Mouse (Mus musculus): ENCODE results near the gene Adh4. TPM values are rescaled to one million over a fixed set of nuclear protein-coding genes. Genes with fewer than 3 reads are reported as not detected.
"Not testable (repeated sequence)": the region's sequence is repeated elsewhere in the genome, so short reads cannot be mapped to it uniquely, and the experiment has no call there.

The Adh4 gene
- polyA plus RNA-seq, 1 experiment from 2014 or later: not detected

GRCm38 (mm10) chr3:138448077-138448860 is 33.0 kb downstream of the Adh4 start:
- no peaks in the 10 kb centered on the region for H3K27me3 ChIP-seq
- H3K9me3 ChIP-seq: no peaks in the 10 kb centered on the region
- no peak for ATAC-seq (ENCODE audit: insufficient number of reproducible peaks, insufficient read depth, low FRiP score, low TSS enrichment, low read depth)
- no peak overlapping the region for H3K4me3 ChIP-seq
- H3K36me3 ChIP-seq: peaks cover 80% of the 10 kb centered on the region
- H3K27ac ChIP-seq: no peak overlapping the region
- H3K4me1 ChIP-seq: peaks cover 6% of the 10 kb centered on the region
- 74% methylated on average over 12 of the region's 12 CpGs for WGBS
- H3K9ac ChIP-seq: no peak overlapping the region
- H3K4me2 ChIP-seq: no peak overlapping the region

GRCm38 (mm10) chr3:138452169-138452568 is 36.9 kb downstream of the Adh4 start:
- Histone ChIP-seq H3K9ac (no peak overlapping the region), H3K4me2 (no peak overlapping the region), H3K9me3 (no peaks in the 10 kb centered on the region), H3K27me3 (no peaks in the 10 kb centered on the region), H3K36me3 (peaks cover 86% of the 10 kb centered on the region), H3K27ac (no peak overlapping the region), H3K4me1 (no peaks in the 10 kb centered on the region), H3K4me3 (no peak overlapping the region)
- peak; percentile 44; the same call in 1 of the 2 replicates for ATAC-seq (ENCODE audit: insufficient number of reproducible peaks, insufficient read depth, low FRiP score, low TSS enrichment, low read depth)
- WGBS: 84% methylated on average over 10 of the region's 10 CpGs

DNA sequence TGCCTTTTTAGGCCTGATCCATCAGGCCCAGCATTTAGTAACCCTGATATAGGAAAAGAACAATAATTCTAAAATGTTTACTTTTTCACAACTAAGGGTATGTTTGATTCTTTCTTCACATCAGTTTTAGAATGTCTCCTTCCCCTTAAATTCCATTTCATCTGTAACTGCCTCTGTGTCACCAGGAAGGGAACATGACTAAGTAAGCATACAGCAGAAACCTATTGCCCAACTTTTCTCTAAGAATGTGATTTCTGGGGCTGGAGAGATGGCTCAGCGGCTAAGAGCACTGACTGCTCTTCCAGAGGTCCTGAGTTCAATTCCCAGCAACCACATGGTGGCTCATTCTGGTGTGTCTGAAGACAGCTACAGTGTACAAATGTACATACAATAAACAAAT is 39.0 kb downstream of the Adh4 start:
- Histone ChIP-seq H3K4me1 (no peaks in the 10 kb centered on the region), H3K9ac (no peak overlapping the region), H3K27ac (no peak overlapping the region), H3K27me3 (no peaks in the 10 kb centered on the region), H3K9me3 (no peaks in the 10 kb centered on the region), H3K4me3 (no peak overlapping the region), H3K4me2 (no peak overlapping the region), H3K36me3 (peaks cover 86% of the 10 kb centered on the region)
- ATAC-seq (ENCODE audit: insufficient number of reproducible peaks, insufficient read depth, low FRiP score, low TSS enrichment, low read depth): no peak
- WGBS: 91% methylated on average over 1 of the region's 1 CpGs

GRCm38 (mm10) chr3:138454711-138455435 is 39.6 kb downstream of the Adh4 start:
- ATAC-seq (ENCODE audit: insufficient number of reproducible peaks, insufficient read depth, low FRiP score, low TSS enrichment, low read depth): no peak
- H3K4me2 ChIP-seq: no peak overlapping the region
- no peak overlapping the region for H3K9ac ChIP-seq
- 90% methylated on average over 13 of the region's 13 CpGs for whole genome bisulfite sequencing
- H3K27ac ChIP-seq: no peak overlapping the region
- no peaks in the 10 kb centered on the region for H3K4me1 ChIP-seq
- H3K36me3 ChIP-seq: peaks cover 86% of the 10 kb centered on the region
- H3K9me3 ChIP-seq: no peaks in the 10 kb centered on the region
- H3K27me3 ChIP-seq: no peaks in the 10 kb centered on the region
- H3K4me3 ChIP-seq: no peak overlapping the region

DNA sequence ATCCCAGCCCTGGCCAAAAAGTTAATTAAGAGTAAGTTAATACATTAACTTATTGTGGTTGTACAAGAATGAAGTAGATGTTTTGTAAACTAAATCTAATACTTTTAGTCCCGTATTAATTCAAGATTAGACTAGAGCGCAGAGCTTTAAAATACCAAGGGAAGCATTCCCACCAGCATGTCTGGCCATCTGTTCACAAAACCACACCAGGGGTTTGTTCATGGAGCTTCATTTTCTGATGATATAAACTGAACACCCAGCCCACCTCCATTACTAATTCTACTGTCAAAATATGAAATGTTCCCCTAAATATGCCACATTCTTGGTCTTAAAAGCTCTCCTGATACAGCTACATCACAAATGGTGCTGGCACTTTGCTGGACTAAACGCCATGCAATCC is 43.2 kb downstream of the Adh4 start:
- no peak for ATAC-seq (ENCODE audit: insufficient number of reproducible peaks, insufficient read depth, low FRiP score, low TSS enrichment, low read depth)
- no peak overlapping the region for H3K9ac ChIP-seq
- H3K27me3 ChIP-seq: no peaks in the 10 kb centered on the region
- H3K9me3 ChIP-seq: no peaks in the 10 kb centered on the region
- 96% methylated on average over 3 of the region's 3 CpGs for WGBS
- H3K27ac ChIP-seq: no peak overlapping the region
- no peaks in the 10 kb centered on the region for H3K4me1 ChIP-seq
- no peak overlapping the region for H3K4me3 ChIP-seq
- no peak overlapping the region for H3K4me2 ChIP-seq
- peaks cover 85% of the 10 kb centered on the region for H3K36me3 ChIP-seq

DNA sequence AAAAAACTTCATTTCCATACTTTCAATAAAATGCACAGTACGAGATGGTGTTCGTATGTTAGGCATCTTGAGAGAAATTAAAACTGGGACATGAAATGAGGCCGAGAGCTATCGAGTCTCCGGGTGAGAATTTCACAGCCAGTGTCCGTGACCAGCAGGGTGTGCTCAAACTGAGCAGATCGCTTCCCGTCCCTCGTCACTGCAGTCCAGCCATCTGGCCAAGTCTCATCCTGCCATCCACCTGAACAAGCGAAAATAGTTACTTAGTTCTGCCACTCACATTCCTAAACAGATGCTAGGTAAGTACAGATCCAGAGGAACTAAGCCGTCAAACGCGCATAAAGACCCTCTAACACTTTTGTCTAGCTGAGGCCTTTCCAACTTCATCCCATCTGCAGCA is 45.0 kb downstream of the Adh4 start:
- Histone ChIP-seq H3K9ac (no peak overlapping the region), H3K36me3 (peaks cover 86% of the 10 kb centered on the region), H3K4me3 (no peak overlapping the region), H3K9me3 (no peaks in the 10 kb centered on the region), H3K27me3 (no peaks in the 10 kb centered on the region), H3K4me1 (no peaks in the 10 kb centered on the region), H3K27ac (no peak overlapping the region), H3K4me2 (no peak overlapping the region)
- no peak for ATAC-seq (ENCODE audit: insufficient number of reproducible peaks, insufficient read depth, low FRiP score, low TSS enrichment, low read depth)
- WGBS: 83% methylated on average over 13 of the region's 13 CpGs

- no peak overlapping the region for H3K4me2 ChIP-seq
- H3K9ac ChIP-seq: no peak overlapping the region
- no peak for ATAC-seq (ENCODE audit: insufficient number of reproducible peaks, insufficient read depth, low FRiP score, low TSS enrichment, low read depth)
- no peaks in the 10 kb centered on the region for H3K27me3 ChIP-seq
- H3K36me3 ChIP-seq: peaks cover 83% of the 10 kb centered on the region
- 92% methylated on average over 3 of the region's 3 CpGs for WGBS
- H3K9me3 ChIP-seq: no peaks in the 10 kb centered on the region
- H3K27ac ChIP-seq: no peak overlapping the region
- no peak overlapping the region for H3K4me3 ChIP-seq
- no peaks in the 10 kb centered on the region for H3K4me1 ChIP-seq
These were observed 46.6 kb downstream of the Adh4 start for GRCm38 (mm10) chr3:138461832-138462231.

- Histone ChIP-seq H3K9ac (no peak overlapping the region), H3K36me3 (peaks cover 78% of the 10 kb centered on the region), H3K4me2 (no peak overlapping the region), H3K4me3 (no peak overlapping the region), H3K27ac (no peak overlapping the region), H3K4me1 (no peaks in the 10 kb centered on the region), H3K9me3 (no peaks in the 10 kb centered on the region), H3K27me3 (no peaks in the 10 kb centered on the region)
- no peak for ATAC-seq (ENCODE audit: insufficient number of reproducible peaks, insufficient read depth, low FRiP score, low TSS enrichment, low read depth)
- WGBS: 70% methylated on average over 2 of the region's 2 CpGs
These were observed 47.9 kb downstream of the Adh4 start for GRCm38 (mm10) chr3:138463137-138463536.

DNA sequence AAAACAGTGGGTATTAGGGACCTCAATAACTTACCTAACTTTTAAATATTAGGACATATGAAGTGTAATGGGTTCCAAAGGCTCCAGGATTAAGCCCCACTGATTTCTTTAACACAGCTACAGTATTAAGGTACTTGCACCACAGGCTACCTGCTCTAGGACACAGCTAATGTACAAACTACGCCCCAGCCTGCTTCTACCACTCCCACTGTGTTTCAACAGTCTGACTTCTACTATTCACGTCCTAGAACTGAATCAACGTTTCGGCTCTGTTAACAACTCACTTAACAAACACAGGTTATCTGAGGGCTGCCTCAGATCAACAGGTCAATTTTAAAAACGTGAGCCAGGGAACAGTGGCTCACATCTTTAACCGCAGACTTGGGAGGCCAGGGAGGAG is 48.5 kb downstream of the Adh4 start:
- H3K4me2 ChIP-seq: no peak overlapping the region
- H3K9ac ChIP-seq: no peak overlapping the region
- no peak overlapping the region for H3K4me3 ChIP-seq
- WGBS: 89% methylated on average over 6 of the region's 6 CpGs
- no peaks in the 10 kb centered on the region for H3K4me1 ChIP-seq
- H3K27me3 ChIP-seq: no peaks in the 10 kb centered on the region
- no peak overlapping the region for H3K27ac ChIP-seq
- no peaks in the 10 kb centered on the region for H3K9me3 ChIP-seq
- no peak for ATAC-seq (ENCODE audit: insufficient number of reproducible peaks, insufficient read depth, low FRiP score, low TSS enrichment, low read depth)
- H3K36me3 ChIP-seq: peaks cover 79% of the 10 kb centered on the region

DNA sequence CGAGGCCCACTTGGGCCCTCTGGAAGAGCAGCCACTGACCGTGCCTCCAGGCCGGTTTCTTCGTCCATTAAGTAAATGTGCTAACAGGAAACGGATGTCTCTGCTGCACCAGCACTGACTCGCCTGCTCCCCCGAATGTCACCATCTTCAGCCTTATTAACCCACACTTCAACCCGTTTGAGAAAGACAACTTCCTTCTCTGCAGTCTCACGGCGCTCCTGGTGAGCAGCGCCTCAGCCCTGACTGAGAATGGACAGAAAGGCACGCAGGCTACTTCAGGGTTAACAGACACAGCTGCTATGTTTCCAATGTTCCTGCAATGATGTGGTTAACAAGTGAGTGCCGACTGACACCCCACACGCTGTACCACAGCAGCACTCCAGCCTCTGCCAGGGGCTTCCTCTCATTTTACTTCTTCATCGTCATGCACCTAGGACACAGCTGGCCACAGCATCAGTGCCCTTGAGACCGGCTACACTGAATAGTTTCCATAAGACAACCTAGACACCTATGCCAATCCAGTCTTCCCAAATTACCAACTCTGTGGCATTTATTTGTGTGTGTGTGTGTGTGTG is 49.4 kb downstream of the Adh4 start:
- H3K27ac ChIP-seq: no peak overlapping the region
- no peaks in the 10 kb centered on the region for H3K4me1 ChIP-seq
- no peak overlapping the region for H3K4me3 ChIP-seq
- no peak overlapping the region for H3K4me2 ChIP-seq
- WGBS: 69% methylated on average over 16 of the region's 16 CpGs
- no peak overlapping the region for H3K9ac ChIP-seq
- H3K36me3 ChIP-seq: peaks cover 80% of the 10 kb centered on the region
- ATAC-seq (ENCODE audit: insufficient number of reproducible peaks, insufficient read depth, low FRiP score, low TSS enrichment, low read depth): no peak
- H3K9me3 ChIP-seq: no peaks in the 10 kb centered on the region
- no peaks in the 10 kb centered on the region for H3K27me3 ChIP-seq

DNA sequence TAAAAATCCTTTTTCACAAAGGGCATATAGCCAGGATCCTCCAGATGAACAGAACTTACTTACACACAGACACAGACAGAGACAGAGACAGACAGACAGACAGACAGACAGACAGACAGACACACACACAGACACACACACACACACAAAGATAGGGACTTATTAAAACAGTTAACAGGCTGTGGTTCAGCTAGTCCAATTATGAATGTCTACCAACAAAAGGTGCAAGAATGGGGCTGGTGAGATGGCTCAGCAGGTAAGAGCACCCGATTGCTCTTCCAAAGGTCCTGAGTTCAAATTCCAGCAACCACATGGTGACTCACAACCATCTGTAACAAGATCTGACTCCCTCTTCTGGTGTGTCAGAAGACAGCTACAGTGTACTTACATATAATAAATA is 51.4 kb downstream of the Adh4 start:
- not testable (repeated sequence) for H3K4me3 ChIP-seq; H3K4me1 ChIP-seq; H3K4me2 ChIP-seq; H3K27me3 ChIP-seq; ATAC-seq (ENCODE audit: insufficient number of reproducible peaks, insufficient read depth, low FRiP score, low TSS enrichment, low read depth); H3K27ac ChIP-seq; H3K9ac ChIP-seq; H3K9me3 ChIP-seq
- WGBS: 97% methylated on average over 1 of the region's 1 CpGs
- H3K36me3 ChIP-seq: peaks cover 77% of the 10 kb centered on the region

DNA sequence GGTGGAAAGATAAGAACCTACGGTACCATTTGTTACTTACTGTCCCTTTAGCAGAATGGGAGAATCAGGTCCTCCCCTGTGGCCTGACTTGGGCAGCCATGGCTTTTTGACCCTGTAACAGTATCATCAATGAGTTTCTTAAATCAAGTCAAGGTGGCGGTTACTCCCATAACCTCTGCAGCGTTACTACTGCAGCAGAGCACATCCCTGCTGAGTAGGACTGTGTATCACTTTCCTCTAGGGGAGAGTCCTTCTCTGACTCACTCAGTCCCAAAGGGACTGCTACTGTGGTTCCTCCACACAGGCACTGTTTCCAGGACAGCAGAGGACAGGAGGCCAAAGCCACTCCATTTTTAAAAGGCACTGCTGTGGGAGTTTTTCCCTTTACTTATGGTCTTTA is 55.8 kb downstream of the Adh4 start:
- Histone ChIP-seq H3K9me3 (no peaks in the 10 kb centered on the region), H3K4me1 (no peaks in the 10 kb centered on the region), H3K27me3 (no peaks in the 10 kb centered on the region), H3K4me3 (no peak overlapping the region), H3K36me3 (peaks cover 53% of the 10 kb centered on the region), H3K4me2 (no peak overlapping the region), H3K9ac (no peak overlapping the region), H3K27ac (no peak overlapping the region)
- 68% methylated on average over 3 of the region's 3 CpGs for WGBS
- no peak for ATAC-seq (ENCODE audit: insufficient number of reproducible peaks, insufficient read depth, low FRiP score, low TSS enrichment, low read depth)
